Mouse (Mus musculus) spleen, embryonic (tissue): ENCODE results near the gene Stard9.

Experiments
- CTCF ChIA-PET: fragments of 350-600 bp; sonication (Branson Sonifier 250); formaldehyde crosslinking; loops from one replicate; lab custom pipeline; 2022; lab: Charles Lee

Stard9 gene

GRCm38 (mm10) chr2:120628886-120629735, at the start of gene Stard9:
TSS of gene Stard9 (plus strand) at chr2:120629121.
- CTCF ChIA-PET: no interaction called here

DNA sequence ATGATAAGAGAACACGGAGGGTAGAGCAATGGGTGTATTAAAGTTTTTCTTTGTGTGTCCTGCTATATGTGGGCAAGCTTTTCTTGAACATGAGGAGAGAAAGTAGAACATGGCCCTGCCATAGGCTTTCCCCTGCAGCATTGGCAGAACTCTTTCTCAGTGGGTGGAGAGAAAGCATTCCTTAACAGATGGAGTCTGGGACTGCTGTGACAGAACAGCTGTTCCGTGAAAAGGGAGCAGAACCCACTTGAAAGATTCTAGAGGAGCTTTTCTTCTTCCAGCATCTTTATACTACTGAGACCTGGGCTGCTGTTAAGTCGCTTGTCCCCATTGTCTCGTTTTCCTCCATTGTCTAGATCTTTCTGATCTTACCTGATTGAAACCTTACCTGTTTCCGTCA, 39.2 kb upstream of the Stard9 start:
- CTCF ChIA-PET: interaction anchor here (0.5 to 0.6 kb wide), 2 partner anchors 54 to 127 kb away, joined by 3 to 9 read pairs; no protein-coding TSS in a partner anchor

- CTCF ChIA-PET: interaction anchor here (0.7 kb wide), 1 partner anchor 19 kb away, joined by 7 read pairs; no protein-coding TSS in a partner anchor
Observed at GRCm38 (mm10) chr2:120592227-120592626, 36.7 kb upstream of the Stard9 start.

DNA sequence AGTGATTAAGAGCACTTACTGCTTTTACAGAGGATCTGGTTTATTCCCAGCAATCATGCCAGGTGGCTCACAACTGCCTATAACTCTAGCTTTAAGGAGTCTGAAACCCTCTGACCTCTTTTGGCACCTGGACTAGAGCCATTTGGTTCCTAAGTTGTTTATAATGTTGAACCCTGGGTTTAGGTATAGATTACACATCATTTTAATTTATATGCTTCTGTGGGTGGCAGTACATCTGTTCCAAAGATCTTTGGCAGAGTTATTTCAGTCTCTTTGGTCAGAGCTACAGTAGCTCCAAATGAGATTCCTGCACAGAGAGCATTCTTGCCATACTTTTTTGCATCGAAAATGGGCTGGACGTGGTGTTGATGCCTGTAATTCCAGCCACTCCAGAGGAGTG, 31.2 kb upstream of the Stard9 start:
- CTCF ChIA-PET: interaction anchor here (0.6 kb wide), 1 partner anchor 62 kb away, joined by 10 read pairs; no protein-coding TSS in a partner anchor

DNA sequence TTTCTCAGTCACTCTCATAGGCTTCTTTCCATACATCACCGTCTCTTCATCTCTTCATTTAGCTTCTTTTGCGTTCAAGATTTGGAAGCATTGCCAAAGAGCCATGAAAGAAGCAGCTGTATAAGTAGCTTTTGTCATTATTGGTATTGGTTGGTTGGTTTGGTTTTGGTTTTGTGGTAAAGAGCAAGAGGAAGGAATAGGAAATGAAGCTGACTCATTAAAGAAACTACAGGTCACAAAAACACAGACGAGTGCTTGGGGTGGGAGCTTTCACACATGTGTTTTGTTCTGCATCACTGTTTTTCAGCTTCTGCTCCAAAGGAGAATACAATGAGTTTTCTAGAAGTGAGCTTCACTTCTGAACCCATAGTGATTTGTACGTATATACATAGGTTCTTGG, 29.4 kb upstream of the Stard9 start:
- CTCF ChIA-PET: no interaction called here

DNA sequence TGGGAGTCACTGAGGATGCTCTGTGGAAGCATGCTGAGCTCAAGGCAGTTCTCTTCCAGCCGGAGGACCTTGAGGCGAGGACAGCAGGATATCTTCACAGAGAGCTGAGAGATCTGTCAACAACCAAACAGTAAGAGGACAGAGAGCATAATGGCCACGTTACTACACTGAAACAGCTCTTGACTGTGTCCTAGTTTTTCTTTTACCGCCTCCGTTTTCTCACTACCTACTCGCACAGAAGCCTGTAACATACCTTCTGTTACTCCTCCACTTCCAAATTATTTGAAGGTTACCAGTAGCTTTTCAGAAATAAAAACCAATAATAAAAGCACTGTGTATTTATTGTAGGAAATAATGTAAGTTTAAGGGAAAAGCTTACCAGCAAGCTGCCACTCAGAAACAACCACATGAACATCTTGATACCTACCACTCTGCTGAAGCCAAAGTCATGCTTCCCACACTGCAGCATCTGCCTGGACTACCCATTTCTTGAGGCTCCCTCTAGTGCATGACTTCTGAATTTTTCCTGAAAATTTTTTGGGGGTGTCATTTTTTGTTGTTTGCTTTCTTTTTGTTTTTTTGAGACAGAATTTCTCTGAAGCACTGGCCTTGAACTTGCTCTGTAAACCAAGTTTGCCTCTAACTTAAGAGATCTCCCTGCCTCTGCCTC, 22.8 kb upstream of the Stard9 start:
- CTCF ChIA-PET: no interaction called here

- CTCF ChIA-PET: no interaction called here
Observed at GRCm38 (mm10) chr2:120608830-120609723, 19.8 kb upstream of the Stard9 start, which contains the start of the genes Haus2 and Lrrc57. TSS of gene Haus2 (plus strand) at chr2:120609383. TSS of gene Lrrc57 (minus strand) at chr2:120609520.

GRCm38 (mm10) chr2:120616279-120617163, 12.4 kb upstream of the Stard9 start:
- CTCF ChIA-PET: interaction anchor here (1.0 kb wide), 1 partner anchor 9 kb away, joined by 3 read pairs; no protein-coding TSS in a partner anchor

DNA sequence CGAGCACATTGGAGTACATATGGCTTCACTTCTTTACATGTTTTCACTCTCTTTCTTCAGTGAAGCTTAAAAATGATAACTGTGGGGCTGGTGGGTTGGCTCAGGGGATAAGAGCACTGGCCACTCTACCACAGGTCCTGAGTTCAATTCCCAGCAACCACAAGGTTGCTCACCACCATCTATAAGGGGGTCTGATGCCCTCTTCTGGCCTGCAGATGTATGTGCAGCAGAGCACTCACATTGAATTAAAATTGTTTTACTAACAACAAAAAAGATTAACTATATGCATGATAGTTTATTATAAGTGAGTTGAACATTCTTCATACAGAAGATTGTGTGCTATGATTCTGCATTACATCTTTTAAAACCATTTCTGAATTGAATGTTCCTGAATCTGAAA, 9.4 kb upstream of the Stard9 start:
- CTCF ChIA-PET: no interaction called here

DNA sequence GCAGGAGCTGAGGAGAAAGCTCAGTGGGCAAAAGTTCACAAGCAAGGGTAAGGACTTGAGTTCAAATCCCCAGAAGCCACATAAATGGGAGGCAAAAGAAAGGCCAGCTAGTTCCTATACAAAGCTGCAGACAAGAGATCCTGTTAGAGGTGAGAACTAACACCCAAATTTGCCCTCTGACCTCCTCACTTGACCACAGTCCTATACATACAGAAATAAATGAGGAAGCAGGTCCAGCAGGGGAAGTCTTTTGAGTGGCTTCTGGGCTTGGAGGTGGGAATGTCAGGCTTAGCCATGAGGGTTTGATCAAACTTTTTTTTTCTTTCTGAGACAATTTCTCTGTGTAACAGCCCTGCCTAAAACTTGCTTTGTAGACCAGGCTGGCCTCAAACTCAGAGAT, 6.0 kb upstream of the Stard9 start:
- CTCF ChIA-PET: no interaction called here

- CTCF ChIA-PET: no interaction called here
Observed at GRCm38 (mm10) chr2:120628076-120628865, 650 bp upstream of the Stard9 start.

DNA sequence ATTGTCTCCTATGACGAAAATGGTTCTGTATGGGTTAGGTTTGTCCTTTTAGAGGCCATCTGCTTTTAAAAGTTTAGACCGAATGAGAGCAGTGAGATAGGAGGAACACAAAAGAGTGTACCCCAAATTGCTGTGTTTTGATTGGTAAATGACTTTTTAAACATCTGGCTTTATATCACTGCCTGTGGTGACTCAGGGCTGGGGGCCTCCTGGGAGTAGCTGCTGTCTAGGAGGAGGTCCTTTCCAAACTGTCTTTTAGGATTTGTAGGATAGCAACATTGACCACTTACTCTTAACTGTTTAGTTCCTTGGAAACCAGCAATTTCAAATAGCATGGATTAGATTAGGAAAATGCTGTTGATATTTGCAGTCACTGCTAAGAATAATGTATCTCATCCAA, 1.3 kb downstream of the Stard9 start:
- CTCF ChIA-PET: no interaction called here

GRCm38 (mm10) chr2:120630655-120631054, 1.7 kb downstream of the Stard9 start:
- CTCF ChIA-PET: no interaction called here

DNA sequence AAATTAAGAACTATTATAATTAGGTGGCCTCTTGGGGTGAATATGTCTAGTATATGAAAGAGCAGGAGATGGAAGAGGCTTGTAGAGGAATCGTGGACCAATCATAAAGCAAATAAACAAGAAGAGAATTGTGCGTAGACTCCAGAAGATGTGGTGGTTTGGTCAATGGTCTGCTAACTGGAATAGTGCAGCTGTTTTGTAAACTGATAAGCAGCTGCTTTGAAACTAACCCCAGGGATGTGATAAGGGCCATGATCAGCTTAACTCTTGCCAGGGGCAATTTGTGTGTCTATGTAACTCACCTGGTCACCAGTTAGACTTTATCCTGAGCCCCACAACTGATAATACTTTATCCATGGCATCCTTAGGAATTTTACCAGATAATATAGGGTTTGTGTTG, 2.6 kb downstream of the Stard9 start:
- CTCF ChIA-PET: no interaction called here

GRCm38 (mm10) chr2:120631957-120632356, 3.0 kb downstream of the Stard9 start:
- CTCF ChIA-PET: no interaction called here

GRCm38 (mm10) chr2:120640835-120641234, 11.9 kb downstream of the Stard9 start:
- CTCF ChIA-PET: no interaction called here

GRCm38 (mm10) chr2:120643836-120644235, 14.9 kb downstream of the Stard9 start:
- CTCF ChIA-PET: no interaction called here

DNA sequence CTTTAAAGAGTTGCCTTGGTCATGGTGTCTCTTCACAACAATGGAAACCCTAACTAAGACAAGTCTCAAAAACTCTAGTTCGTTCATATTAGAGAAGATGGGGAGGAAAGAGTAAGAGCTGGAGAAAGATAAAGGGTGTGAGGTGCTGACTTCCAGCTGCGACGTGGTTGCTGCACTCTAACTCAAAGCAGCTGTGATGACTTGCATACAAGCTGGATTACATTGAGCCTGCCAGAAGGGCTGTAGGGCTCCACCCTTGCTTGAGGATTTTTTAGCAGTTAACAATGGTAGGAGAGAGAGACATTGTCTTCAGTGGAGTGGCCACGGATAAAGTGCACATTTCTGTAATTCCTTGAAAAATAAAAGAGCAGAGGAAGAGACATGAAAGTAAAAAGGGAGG, 17.9 kb downstream of the Stard9 start:
- CTCF ChIA-PET: no interaction called here

- CTCF ChIA-PET: no interaction called here
Observed at GRCm38 (mm10) chr2:120652256-120652924, 23.5 kb downstream of the Stard9 start.
